Mouse (Mus musculus) urinary bladder, postnatal 0 days (tissue): ENCODE data around the gene Calcrl. TPM values are rescaled to one million over a fixed set of nuclear protein-coding genes. Genes with fewer than 3 reads are reported as not detected.

Experiments used
- polyA plus RNA-seq: library from polyadenylated mRNA; unstranded; fragments of >200 nt; fragmentation: Nextera tagmentation; extraction: Ambion mirVana; gene quantifications from 2 replicates; pipeline ENCODE4 v1.2.1, GENCODE M21; 2015

The Calcrl gene
- 14.5 and 19.0 TPM in 2 replicates for polyA plus RNA-seq

GRCm38 (mm10) chr2:84425138-84425537, at the start of gene Calcrl:
TSS of gene Calcrl (minus strand) at chr2:84425411.

Other genes starting within 250 kb of the Calcrl start
- 22.3 and 24.4 TPM in 2 replicates for gene Tfpi, start 51.4 kb upstream of the Calcrl start, polyA plus RNA-seq
- 33.9 and 40.4 TPM in 2 replicates for gene Ctnnd1, start 225.4 kb upstream of the Calcrl start, polyA plus RNA-seq
- gene Btbd18, start 233.7 kb upstream of the Calcrl start, polyA plus RNA-seq = not detected in 2 replicates
- gene Selenoh, start 245.4 kb upstream of the Calcrl start, polyA plus RNA-seq = 81.5 and 92.3 TPM in 2 replicates